Mouse (Mus musculus): Measurements from ENCODE around the gene Tenm4. TPM values are rescaled to one million over a fixed set of nuclear protein-coding genes. Genes with fewer than 3 reads are reported as not detected.

The Tenm4 gene
- polyA plus RNA-seq, 1 experiment from 2014 or later, result 0.68 TPM

DNA sequence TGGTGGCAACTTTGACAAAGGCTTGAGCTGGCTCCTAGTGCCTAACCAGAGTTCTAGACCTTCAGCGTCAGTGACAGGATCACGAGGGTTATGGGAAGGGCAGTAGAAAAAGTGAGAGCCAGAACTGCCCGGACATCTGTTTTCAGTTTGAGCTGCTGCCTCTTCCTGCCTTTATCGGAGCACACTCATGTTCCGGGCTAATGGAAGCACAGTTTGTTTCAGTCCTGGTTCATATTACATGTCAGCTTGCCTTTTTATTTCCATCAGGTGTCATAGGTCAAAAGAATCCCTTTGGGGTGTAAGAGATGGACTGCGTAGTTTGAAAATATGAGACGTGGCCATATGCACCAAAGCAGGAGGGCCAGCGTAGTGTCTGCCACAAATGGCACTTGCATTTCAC is 578.7 kb downstream of the Tenm4 start:
- H3K9me3 ChIP-seq (ENCODE audit: low read length), result no peaks in the 10 kb centered on the region
- no peak for TF ChIP-seq CTCF (IDR thresholded peaks at IDR 0.05; ENCODE audit: low read depth)
- TF ChIP-seq EP300 (IDR thresholded peaks at IDR 0.05; ENCODE audit: low read depth), result no peak
- H3K4me2 ChIP-seq (ENCODE audit: low read depth, low read length), result no peak overlapping the region
- H3K9ac ChIP-seq (replicated peaks), result no peak overlapping the region
- DNase-seq (no peak), ATAC-seq (no peak)
- H3K36me3 ChIP-seq (replicated peaks; ENCODE audit: insufficient read depth, low read length), result no peaks in the 10 kb centered on the region
- no peak overlapping the region for H3K4me3 ChIP-seq (ENCODE audit: low read depth, low read length)
- H3K4me1 ChIP-seq (ENCODE audit: insufficient read depth), result no peaks in the 10 kb centered on the region; the same call in 1 of the 2 replicates
- H3K27ac ChIP-seq (ENCODE audit: low read depth), result no peak overlapping the region
- no peaks in the 10 kb centered on the region for H3K27me3 ChIP-seq (ENCODE audit: insufficient read depth, low read length)
- 80% methylated on average over 8 of the region's 8 CpGs for WGBS (ENCODE audit: insufficient replicate concordance)

DNA sequence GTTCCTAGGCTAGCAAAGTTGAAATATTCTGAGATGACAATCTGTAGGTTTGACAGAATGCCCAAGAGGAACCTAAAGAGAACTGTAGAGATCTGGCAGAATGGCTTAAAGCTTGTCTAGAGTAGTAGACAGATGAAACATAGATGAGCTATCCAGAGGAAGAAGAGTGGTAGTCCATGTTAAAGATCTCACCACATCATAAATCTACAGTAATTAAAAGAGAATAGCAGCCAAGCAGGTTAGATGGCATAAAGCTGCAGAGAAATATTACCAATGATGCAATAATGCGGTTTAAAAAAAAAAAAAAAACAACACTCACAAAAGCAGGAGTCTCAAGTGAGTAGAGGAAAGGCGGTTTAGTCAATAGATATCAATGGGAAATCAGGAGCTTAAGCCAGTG is 580.2 kb downstream of the Tenm4 start:
- TF ChIP-seq EP300 (IDR thresholded peaks at IDR 0.05; ENCODE audit: low read depth), result no peak
- TF ChIP-seq CTCF (IDR thresholded peaks at IDR 0.05; ENCODE audit: low read depth), result no peak
- WGBS (ENCODE audit: insufficient replicate concordance), result 81% methylated on average over 2 of the region's 2 CpGs
- no peak overlapping the region for H3K4me2 ChIP-seq (ENCODE audit: low read depth, low read length)
- ATAC-seq (no peak), DNase-seq (no peak)
- no peak overlapping the region for H3K4me3 ChIP-seq (ENCODE audit: low read depth, low read length)
- no peaks in the 10 kb centered on the region for H3K36me3 ChIP-seq (replicated peaks; ENCODE audit: insufficient read depth, low read length)
- H3K9ac ChIP-seq (replicated peaks), result no peak overlapping the region
- H3K27ac ChIP-seq (ENCODE audit: low read depth), result no peak overlapping the region
- H3K4me1 ChIP-seq (ENCODE audit: insufficient read depth), result no peaks in the 10 kb centered on the region; the same call in 1 of the 2 replicates
- H3K9me3 ChIP-seq (ENCODE audit: low read length), result no peaks in the 10 kb centered on the region
- no peaks in the 10 kb centered on the region for H3K27me3 ChIP-seq (ENCODE audit: insufficient read depth, low read length)

DNA sequence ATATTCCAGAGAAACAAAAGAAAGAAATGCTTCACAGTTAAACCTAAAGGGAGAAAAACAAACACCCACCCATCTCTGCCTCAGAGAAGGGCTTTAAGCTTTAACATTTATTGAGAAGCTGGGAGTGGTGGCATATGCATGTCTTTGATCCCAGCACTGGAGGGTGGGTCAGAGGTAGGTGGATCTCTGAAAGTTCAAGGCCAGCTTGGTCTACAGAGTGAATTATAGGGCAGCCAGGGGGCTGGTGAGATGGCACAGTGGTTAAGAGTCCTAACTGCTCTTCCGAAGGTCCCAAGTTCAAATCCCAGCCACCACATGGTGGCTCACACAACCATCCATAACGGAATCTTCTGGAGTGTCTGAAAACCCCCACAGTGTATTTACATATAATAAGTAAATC is 581.7 kb downstream of the Tenm4 start:
- H3K4me2 ChIP-seq (ENCODE audit: low read depth, low read length), result no peak overlapping the region
- no peaks in the 10 kb centered on the region for H3K9me3 ChIP-seq (ENCODE audit: low read length)
- ATAC-seq, result no peak
- no peaks in the 10 kb centered on the region for H3K27me3 ChIP-seq (ENCODE audit: insufficient read depth, low read length)
- H3K36me3 ChIP-seq (replicated peaks; ENCODE audit: insufficient read depth, low read length), result no peaks in the 10 kb centered on the region
- H3K27ac ChIP-seq (ENCODE audit: low read depth), result no peak overlapping the region
- no peak overlapping the region for H3K9ac ChIP-seq (replicated peaks)
- WGBS (ENCODE audit: insufficient replicate concordance), result 74% methylated on average over 2 of the region's 2 CpGs
- no peak for TF ChIP-seq CTCF (IDR thresholded peaks at IDR 0.05; ENCODE audit: low read depth)
- TF ChIP-seq EP300 (IDR thresholded peaks at IDR 0.05; ENCODE audit: low read depth), result no peak
- H3K4me1 ChIP-seq (ENCODE audit: insufficient read depth), result no peaks in the 10 kb centered on the region
- H3K4me3 ChIP-seq (ENCODE audit: low read depth, low read length), result no peak overlapping the region
- DNase-seq, result no peak

DNA sequence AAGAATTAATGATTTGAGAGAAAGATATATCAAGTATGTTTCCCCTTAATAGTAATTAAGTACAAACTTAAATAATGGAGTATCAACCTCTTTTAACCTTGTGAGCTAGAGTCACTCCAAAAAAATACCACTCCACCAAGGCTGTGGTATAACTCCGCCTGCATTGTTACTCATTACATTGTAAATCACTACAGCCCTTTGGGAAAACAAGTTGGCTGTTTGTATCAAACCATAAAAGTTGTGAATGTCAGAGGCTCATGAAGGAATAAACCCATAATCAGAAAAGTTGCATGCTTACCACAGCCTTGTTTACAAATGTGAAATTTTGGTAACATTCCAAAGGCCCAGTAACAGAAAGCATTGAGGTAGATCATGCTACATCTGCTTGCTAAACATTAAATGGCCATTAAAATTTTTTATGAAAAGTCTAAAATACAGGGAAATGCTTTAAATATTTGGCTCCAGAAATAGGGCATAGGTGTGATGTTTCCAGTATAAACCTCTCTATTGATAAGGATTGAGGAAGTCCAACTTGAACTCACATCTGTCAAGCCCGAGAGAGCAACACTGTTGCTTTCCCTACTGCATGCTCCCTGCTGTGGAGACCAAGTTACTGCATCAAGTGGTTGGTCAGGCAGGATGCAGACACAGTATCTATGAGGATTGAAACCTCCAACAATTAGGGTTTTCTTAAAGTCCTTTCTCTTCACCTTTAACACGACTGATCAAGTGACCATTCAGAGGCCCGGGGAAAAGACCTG is 582.5 kb downstream of the Tenm4 start:
- H3K27me3 ChIP-seq (ENCODE audit: insufficient read depth, low read length), result no peaks in the 10 kb centered on the region
- ATAC-seq, result no peak
- DNase-seq, result no peak
- no peaks in the 10 kb centered on the region for H3K4me1 ChIP-seq (ENCODE audit: insufficient read depth)
- no peaks in the 10 kb centered on the region for H3K36me3 ChIP-seq (replicated peaks; ENCODE audit: insufficient read depth, low read length)
- H3K4me2 ChIP-seq (ENCODE audit: low read depth, low read length), result no peak overlapping the region
- no peaks in the 10 kb centered on the region for H3K9me3 ChIP-seq (ENCODE audit: low read length)
- no peak overlapping the region for H3K4me3 ChIP-seq (ENCODE audit: low read depth, low read length)
- TF ChIP-seq CTCF (IDR thresholded peaks at IDR 0.05; ENCODE audit: low read depth) (no peak), EP300 (IDR thresholded peaks at IDR 0.05; ENCODE audit: low read depth) (no peak)
- 59% methylated on average over 4 of the region's 4 CpGs for WGBS (ENCODE audit: insufficient replicate concordance)
- H3K27ac ChIP-seq (ENCODE audit: low read depth), result no peak overlapping the region
- H3K9ac ChIP-seq (replicated peaks), result no peak overlapping the region

DNA sequence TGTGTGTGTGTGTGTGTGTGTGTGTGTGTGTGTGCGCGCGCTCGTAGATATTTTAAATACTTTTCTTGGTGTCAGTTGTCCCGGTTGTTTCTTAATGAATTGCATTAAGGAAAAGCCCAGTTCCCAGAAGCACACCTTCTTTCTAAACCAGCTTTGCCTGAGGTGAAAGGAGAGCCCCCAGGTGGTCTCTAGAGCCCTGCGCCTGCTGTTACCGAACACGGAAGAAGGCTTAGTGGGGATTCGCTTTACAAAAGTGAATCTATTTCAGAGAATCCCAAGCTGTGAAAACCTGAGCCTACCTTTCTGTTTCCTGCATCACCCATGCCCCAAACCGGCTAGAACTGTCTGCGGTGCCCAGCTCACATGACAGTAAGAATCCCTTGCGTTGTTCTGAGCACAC is 583.1 kb downstream of the Tenm4 start:
- H3K27ac ChIP-seq (ENCODE audit: low read depth), result no peak overlapping the region
- DNase-seq (no peak), ATAC-seq (no peak)
- H3K9me3 ChIP-seq (ENCODE audit: low read length), result no peaks in the 10 kb centered on the region
- no peaks in the 10 kb centered on the region for H3K36me3 ChIP-seq (replicated peaks; ENCODE audit: insufficient read depth, low read length)
- H3K9ac ChIP-seq (replicated peaks), result no peak overlapping the region
- TF ChIP-seq CTCF (IDR thresholded peaks at IDR 0.05; ENCODE audit: low read depth), result no peak
- TF ChIP-seq EP300 (IDR thresholded peaks at IDR 0.05; ENCODE audit: low read depth), result no peak
- 71% methylated on average over 12 of the region's 12 CpGs for WGBS (ENCODE audit: insufficient replicate concordance)
- no peak overlapping the region for H3K4me2 ChIP-seq (ENCODE audit: low read depth, low read length)
- H3K4me3 ChIP-seq (ENCODE audit: low read depth, low read length), result no peak overlapping the region
- no peaks in the 10 kb centered on the region for H3K27me3 ChIP-seq (ENCODE audit: insufficient read depth, low read length)
- no peaks in the 10 kb centered on the region for H3K4me1 ChIP-seq (ENCODE audit: insufficient read depth)

DNA sequence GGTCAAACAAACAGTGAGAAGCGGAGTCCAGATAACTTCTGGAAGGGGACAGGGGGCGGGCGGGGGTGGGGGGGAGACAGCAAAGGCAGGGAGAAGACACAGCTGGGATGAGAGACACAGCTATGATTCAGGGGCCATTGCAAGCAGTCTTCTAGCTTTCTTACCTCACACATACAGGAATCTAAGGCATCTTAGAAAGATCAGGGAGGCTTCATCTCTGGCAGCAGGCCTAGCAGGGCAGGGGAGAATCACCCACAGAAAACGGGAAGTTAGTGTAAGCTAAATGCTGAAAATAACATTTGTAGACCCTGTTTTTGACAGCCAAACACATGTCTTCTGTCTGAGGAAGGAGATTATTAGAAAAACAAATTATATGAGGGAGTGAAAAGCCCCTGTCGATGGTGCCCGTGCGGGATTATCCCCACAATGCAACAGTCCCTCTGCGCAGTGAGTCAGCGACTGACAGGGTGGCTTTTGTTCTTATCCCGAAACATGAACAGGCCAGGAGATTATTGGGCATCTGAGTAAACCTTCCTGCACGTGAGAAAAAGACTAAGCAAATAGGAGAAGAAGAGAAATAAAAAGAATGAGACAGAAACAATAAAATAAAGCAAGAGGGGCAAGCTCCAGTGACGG is 584.5 kb downstream of the Tenm4 start:
- ATAC-seq (no peak), DNase-seq (no peak)
- Histone ChIP-seq H3K9me3 (ENCODE audit: low read length) (no peaks in the 10 kb centered on the region), H3K4me3 (ENCODE audit: low read depth, low read length) (no peak overlapping the region), H3K27ac (ENCODE audit: low read depth) (no peak overlapping the region), H3K4me1 (ENCODE audit: insufficient read depth) (no peaks in the 10 kb centered on the region), H3K36me3 (replicated peaks; ENCODE audit: insufficient read depth, low read length) (no peaks in the 10 kb centered on the region), H3K4me2 (ENCODE audit: low read depth, low read length) (no peak overlapping the region), H3K27me3 (ENCODE audit: insufficient read depth, low read length) (no peaks in the 10 kb centered on the region), H3K9ac (replicated peaks) (no peak overlapping the region)
- TF ChIP-seq EP300 (IDR thresholded peaks at IDR 0.05; ENCODE audit: low read depth) (no peak), CTCF (IDR thresholded peaks at IDR 0.05; ENCODE audit: low read depth) (no peak)
- 53% methylated on average over 12 of the region's 12 CpGs for WGBS (ENCODE audit: insufficient replicate concordance)

Measured in liver, postnatal 0 days (tissue).